Mouse (Mus musculus) midbrain, postnatal 0 days (tissue): Measurements from ENCODE around the gene Psma2. TPM values are rescaled to one million over a fixed set of nuclear protein-coding genes. Genes with fewer than 3 reads are reported as not detected.
A peak's percentile ranks its signal among the peaks of the same experiment; 100 is the strongest.

ENCODE experiments used
- ATAC-seq: fragments of 200-750 bp; cut with Nextera tagmentation; 2 replicates; pipeline ENCODE4 v1.8.0; 2017; ENCODE audit warnings: moderate number of reproducible peaks, mild to moderate bottlenecking, moderate TSS enrichment, moderate library complexity; ENCODE audit not compliant: low FRiP score
- DNase-seq: peaks from one replicate; pipeline ENCODE4 v3.0.0-alpha.2; 2015; ENCODE audit warnings: low spot score
- H3K27ac ChIP-seq: fragments of 300-500 bp; sonication (generic); 2 replicates; pipeline ENCODE4 v1.5.1; 2014; ENCODE audit warnings: low read depth, mild to moderate bottlenecking, low read length, mixed read lengths
- H3K27me3 ChIP-seq: fragments of 300-500 bp; sonication (generic); 2 replicates; pipeline ENCODE4 v1.6.1; 2014; ENCODE audit warnings: low read length, control low read depth, mixed read lengths; ENCODE audit not compliant: insufficient read depth
- H3K36me3 ChIP-seq: fragments of 300-500 bp; sonication (generic); 2 replicates; pipeline ENCODE4 v1.6.1; 2014; ENCODE audit warnings: low read length, control low read depth, mixed read lengths; ENCODE audit not compliant: insufficient read depth
- H3K4me1 ChIP-seq: fragments of 300-500 bp; sonication (generic); 2 replicates; pipeline ENCODE4 v1.6.1; 2014; ENCODE audit warnings: mild to moderate bottlenecking, control low read depth, antibody characterized with exemption, low read length, mixed read lengths; ENCODE audit not compliant: insufficient read depth
- H3K4me2 ChIP-seq: fragments of 300-500 bp; sonication (generic); 2 replicates; pipeline ENCODE4 v1.6.1; 2014; ENCODE audit warnings: low read depth, mild to moderate bottlenecking, low read length, mixed read lengths; ENCODE audit not compliant: poor library complexity, severe bottlenecking
- H3K4me3 ChIP-seq: fragments of 300-500 bp; sonication (generic); 2 replicates; pipeline ENCODE4 v1.5.1; 2014; ENCODE audit warnings: low read depth, mild to moderate bottlenecking, low read length, moderate library complexity
- H3K9ac ChIP-seq: fragments of 300-500 bp; sonication (generic); replicated peaks from 2 replicates; pipeline ENCODE4 v1.6.1; 2014; ENCODE audit warnings: mild to moderate bottlenecking, low read length, moderate library complexity, mixed read lengths; ENCODE audit not compliant: poor library complexity, severe bottlenecking
- H3K9me3 ChIP-seq: fragments of 300-500 bp; sonication (generic); 2 replicates; pipeline ENCODE4 v1.6.1; 2016; ENCODE audit warnings: low read length, control low read depth
- CTCF ChIP-seq: IDR thresholded peaks from 2 replicates; pipeline ENCODE4 v1.5.1; 2016; ENCODE audit warnings: antibody characterized with exemption, mild to moderate bottlenecking
- WGBS: fragments of 180-500 bp; shearing (Covaris S2); extraction: QIAGEN DNeasy Blood & Tissue Kit; methylation state at CpG from one replicate; pipeline ENCODE4 v1.1.7; 2014; 5-methylcytosine and 5-hydroxymethylcytosine counted together
- polyA plus RNA-seq: library from polyadenylated mRNA; unstranded; fragments of >200 nt; fragmentation: Nextera tagmentation; extraction: Ambion mirVana; gene quantifications from 2 replicates; pipeline ENCODE4 v1.2.1, GENCODE M21; 2015
- total RNA-seq: library from RNA; depleted of rRNA; stranded (reverse); fragments of >200 nt; gene quantifications from 2 replicates; pipeline ENCODE4 v1.2.3, GENCODE M21; 2014; rRNA removed

Psma2 gene
- total RNA-seq (74.8 and 81.4 TPM in 2 replicates), polyA plus RNA-seq (166 and 175 TPM in 2 replicates)

- DNase-seq (peak; percentile 99), ATAC-seq (peak; percentile 99)
- H3K9ac ChIP-seq, result peak within 1 kb of the TSS; percentile 88
- peak within 1 kb of the TSS; percentile 82 for H3K27ac ChIP-seq
- H3K27me3 ChIP-seq, result no peaks in the 10 kb centered on the region
- H3K4me3 ChIP-seq, result peak within 1 kb of the TSS; percentile 94
- peaks cover 4% of the 10 kb centered on the region for H3K4me1 ChIP-seq
- H3K9me3 ChIP-seq, result no peaks in the 10 kb centered on the region
- H3K4me2 ChIP-seq, result peak within 1 kb of the TSS; percentile 54
- under 1% methylated on average over 42 of the region's 42 CpGs for WGBS
- no peak; the same call in 1 of the 2 replicates for TF ChIP-seq CTCF
- peaks cover 17% of the 10 kb centered on the region for H3K36me3 ChIP-seq
These were observed at the start of gene Psma2, which contains the start of gene Mrpl32 for GRCm38 (mm10) chr13:14612926-14613529. Gene Psma2, plus strand, starts transcription at chr13:14613240. Gene Mrpl32, minus strand, starts transcription at chr13:14613165.

GRCm38 (mm10) chr13:14574128-14574527 lies 38.9 kb upstream of the Psma2 start:
- DNase-seq, result no peak
- Histone ChIP-seq H3K4me1 (no peaks in the 10 kb centered on the region), H3K9me3 (no peaks in the 10 kb centered on the region), H3K36me3 (no peaks in the 10 kb centered on the region), H3K27me3 (no peaks in the 10 kb centered on the region), H3K27ac (no peak overlapping the region), H3K4me3 (no peak overlapping the region), H3K9ac (no peak overlapping the region), H3K4me2 (no peak overlapping the region)
- TF ChIP-seq CTCF, result no peak
- no peak for ATAC-seq

- no peak for TF ChIP-seq CTCF
These were observed 32.6 kb upstream of the Psma2 start for GRCm38 (mm10) chr13:14580392-14580791.

GRCm38 (mm10) chr13:14602744-14603143 lies 10.3 kb upstream of the Psma2 start:
- Histone ChIP-seq H3K36me3 (no peaks in the 10 kb centered on the region), H3K4me2 (no peak overlapping the region), H3K4me1 (no peaks in the 10 kb centered on the region), H3K27me3 (no peaks in the 10 kb centered on the region), H3K9ac (no peak overlapping the region), H3K27ac (no peak overlapping the region), H3K9me3 (no peaks in the 10 kb centered on the region), H3K4me3 (no peak overlapping the region)
- DNase-seq (no peak), ATAC-seq (no peak)
- TF ChIP-seq CTCF, result no peak
- 97% methylated on average over 2 of the region's 2 CpGs for WGBS

More at GRCm38 (mm10) chr13:14580392-14580791, 32.6 kb upstream of the Psma2 start:
- DNase-seq, result no peak
- WGBS, result 78% methylated on average over 3 of the region's 3 CpGs
- H3K9me3 ChIP-seq, result no peaks in the 10 kb centered on the region
- H3K9ac ChIP-seq, result no peak overlapping the region
- no peaks in the 10 kb centered on the region for H3K36me3 ChIP-seq
- no peak overlapping the region for H3K27ac ChIP-seq
- no peaks in the 10 kb centered on the region for H3K27me3 ChIP-seq
- H3K4me3 ChIP-seq, result no peak overlapping the region
- H3K4me2 ChIP-seq, result no peak overlapping the region
- H3K4me1 ChIP-seq, result no peaks in the 10 kb centered on the region
- ATAC-seq, result no peak

- peaks cover 9% of the 10 kb centered on the region; the same call in 1 of the 2 replicates for H3K36me3 ChIP-seq
- H3K27me3 ChIP-seq, result no peaks in the 10 kb centered on the region
- no peak overlapping the region for H3K4me2 ChIP-seq
- DNase-seq (no peak), ATAC-seq (no peak)
- no peak for TF ChIP-seq CTCF
- no peak overlapping the region for H3K27ac ChIP-seq
- no peak overlapping the region for H3K4me3 ChIP-seq
- H3K9me3 ChIP-seq, result no peaks in the 10 kb centered on the region
- H3K4me1 ChIP-seq, result peaks cover 4% of the 10 kb centered on the region
- no peak overlapping the region for H3K9ac ChIP-seq
These were observed 5.4 kb upstream of the Psma2 start for GRCm38 (mm10) chr13:14607616-14608015.

- TF ChIP-seq CTCF, result no peak
- Histone ChIP-seq H3K27ac (peak overlapping the region; percentile 82), H3K27me3 (no peaks in the 10 kb centered on the region), H3K9ac (peak overlapping the region; percentile 71; the same call in 1 of the 2 replicates), H3K36me3 (peaks cover 15% of the 10 kb centered on the region), H3K4me1 (peaks cover 4% of the 10 kb centered on the region), H3K4me2 (peak overlapping the region; percentile 54), H3K4me3 (peak overlapping the region; percentile 94), H3K9me3 (no peaks in the 10 kb centered on the region)
- DNase-seq (no peak), ATAC-seq (peak; percentile 76)
- 7% methylated on average over 10 of the region's 10 CpGs for WGBS
These were observed 577 bp upstream of the Psma2 start for GRCm38 (mm10) chr13:14612463-14612862.
